Mouse (Mus musculus) midbrain, postnatal 0 days (tissue): ENCODE results near the gene Dmrta2. TPM values are rescaled to one million over a fixed set of nuclear protein-coding genes. Genes with fewer than 3 reads are reported as not detected.

Experiments
- ATAC-seq: fragments of 200-750 bp; cut with Nextera tagmentation; 2 replicates; pipeline ENCODE4 v1.8.0; 2017; ENCODE audit warnings: moderate number of reproducible peaks, mild to moderate bottlenecking, moderate TSS enrichment, moderate library complexity; ENCODE audit not compliant: low FRiP score
- DNase-seq: peaks from one replicate; pipeline ENCODE4 v3.0.0-alpha.2; 2015; ENCODE audit warnings: low spot score
- H3K27ac ChIP-seq: fragments of 300-500 bp; sonication (generic); 2 replicates; pipeline ENCODE4 v1.5.1; 2014; ENCODE audit warnings: low read depth, mild to moderate bottlenecking, low read length, mixed read lengths
- H3K27me3 ChIP-seq: fragments of 300-500 bp; sonication (generic); 2 replicates; pipeline ENCODE4 v1.6.1; 2014; ENCODE audit warnings: low read length, control low read depth, mixed read lengths; ENCODE audit not compliant: insufficient read depth
- H3K36me3 ChIP-seq: fragments of 300-500 bp; sonication (generic); 2 replicates; pipeline ENCODE4 v1.6.1; 2014; ENCODE audit warnings: low read length, control low read depth, mixed read lengths; ENCODE audit not compliant: insufficient read depth
- H3K4me1 ChIP-seq: fragments of 300-500 bp; sonication (generic); 2 replicates; pipeline ENCODE4 v1.6.1; 2014; ENCODE audit warnings: mild to moderate bottlenecking, control low read depth, antibody characterized with exemption, low read length, mixed read lengths; ENCODE audit not compliant: insufficient read depth
- H3K4me2 ChIP-seq: fragments of 300-500 bp; sonication (generic); 2 replicates; pipeline ENCODE4 v1.6.1; 2014; ENCODE audit warnings: low read depth, mild to moderate bottlenecking, low read length, mixed read lengths; ENCODE audit not compliant: poor library complexity, severe bottlenecking
- H3K4me3 ChIP-seq: fragments of 300-500 bp; sonication (generic); 2 replicates; pipeline ENCODE4 v1.5.1; 2014; ENCODE audit warnings: low read depth, mild to moderate bottlenecking, low read length, moderate library complexity
- H3K9ac ChIP-seq: fragments of 300-500 bp; sonication (generic); replicated peaks from 2 replicates; pipeline ENCODE4 v1.6.1; 2014; ENCODE audit warnings: mild to moderate bottlenecking, low read length, moderate library complexity, mixed read lengths; ENCODE audit not compliant: poor library complexity, severe bottlenecking
- H3K9me3 ChIP-seq: fragments of 300-500 bp; sonication (generic); 2 replicates; pipeline ENCODE4 v1.6.1; 2016; ENCODE audit warnings: low read length, control low read depth
- CTCF ChIP-seq: IDR thresholded peaks from 2 replicates; pipeline ENCODE4 v1.5.1; 2016; ENCODE audit warnings: antibody characterized with exemption, mild to moderate bottlenecking
- WGBS: fragments of 180-500 bp; shearing (Covaris S2); extraction: QIAGEN DNeasy Blood & Tissue Kit; methylation state at CpG from one replicate; pipeline ENCODE4 v1.1.7; 2014; 5-methylcytosine and 5-hydroxymethylcytosine counted together
- polyA plus RNA-seq: library from polyadenylated mRNA; unstranded; fragments of >200 nt; fragmentation: Nextera tagmentation; extraction: Ambion mirVana; gene quantifications from 2 replicates; pipeline ENCODE4 v1.2.1, GENCODE M21; 2015
- total RNA-seq: library from RNA; depleted of rRNA; stranded (reverse); fragments of >200 nt; gene quantifications from 2 replicates; pipeline ENCODE4 v1.2.3, GENCODE M21; 2014; rRNA removed

The Dmrta2 gene
- 1.4 and 3.7 TPM in 2 replicates for total RNA-seq
- polyA plus RNA-seq = 0.43 and 0.44 TPM in 2 replicates

- no peak for TF ChIP-seq CTCF
- under 1% methylated on average over 62 of the region's 64 CpGs for WGBS
- ATAC-seq = peak; percentile 36
Measured at GRCm38 (mm10) chr4:109977148-109978067, at the start of gene Dmrta2. TSS of gene Dmrta2 (plus strand) at chr4:109978053.

DNA sequence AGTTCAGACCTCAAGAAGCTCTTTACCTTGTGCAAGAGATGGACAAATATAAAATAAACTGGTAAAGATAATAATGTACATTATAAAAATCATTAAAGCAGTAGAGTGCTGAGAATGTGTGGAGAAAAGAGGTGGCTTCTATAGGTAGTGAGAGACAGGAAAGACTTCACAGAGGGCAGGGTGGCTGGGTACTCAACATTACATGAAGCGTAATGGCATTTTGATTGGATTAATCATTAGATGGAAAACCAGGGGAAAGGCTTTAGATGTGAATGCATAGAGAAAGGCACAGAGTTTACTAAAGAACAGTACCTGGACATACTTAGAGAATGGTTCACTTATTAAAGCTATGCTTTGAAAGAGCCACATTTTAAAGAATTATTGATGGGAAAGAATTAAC, 48.8 kb upstream of the Dmrta2 start:
- Histone ChIP-seq H3K27ac (no peak overlapping the region), H3K4me3 (no peak overlapping the region), H3K4me1 (no peaks in the 10 kb centered on the region), H3K9me3 (no peaks in the 10 kb centered on the region), H3K36me3 (no peaks in the 10 kb centered on the region), H3K27me3 (no peaks in the 10 kb centered on the region), H3K9ac (no peak overlapping the region), H3K4me2 (no peak overlapping the region)
- ATAC-seq (no peak), DNase-seq (no peak)
- TF ChIP-seq CTCF = no peak
- 94% methylated on average over 1 of the region's 1 CpGs for WGBS

More at GRCm38 (mm10) chr4:109977148-109978067, at the start of gene Dmrta2:
- peak; percentile 39 for DNase-seq
- Histone ChIP-seq H3K27me3 (peaks cover 90% of the 10 kb centered on the region), H3K4me1 (no peaks in the 10 kb centered on the region), H3K27ac (no peak within 1 kb of the TSS), H3K4me3 (peak within 1 kb of the TSS; percentile 17), H3K4me2 (peak within 1 kb of the TSS; percentile 32), H3K9me3 (no peaks in the 10 kb centered on the region), H3K36me3 (no peaks in the 10 kb centered on the region), H3K9ac (no peak within 1 kb of the TSS)

DNA sequence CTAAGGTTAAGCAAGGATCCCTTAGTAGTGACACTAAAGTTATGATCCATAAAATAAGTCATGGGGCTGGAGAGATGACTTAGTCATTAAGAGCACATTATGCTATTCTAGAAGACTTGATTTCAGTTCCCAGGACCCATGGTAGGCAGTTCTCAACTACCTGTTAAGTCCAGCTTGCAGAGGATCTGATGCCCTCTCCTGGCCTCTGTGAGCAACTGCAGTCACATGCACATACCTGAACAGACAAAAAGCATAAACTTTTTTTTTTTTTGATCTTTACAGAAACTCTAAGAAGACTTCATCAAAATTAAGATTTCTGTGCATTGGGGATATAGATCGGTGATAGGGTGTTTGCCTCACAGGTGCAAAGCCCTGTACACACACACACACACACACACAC, 47.4 kb upstream of the Dmrta2 start:
- Histone ChIP-seq H3K27me3 (no peaks in the 10 kb centered on the region), H3K36me3 (0 out of 2 replicates have a peak, but pooled peaks cover 2% of the 10 kb centered on the region), H3K27ac (no peak overlapping the region), H3K4me3 (no peak overlapping the region), H3K9me3 (no peaks in the 10 kb centered on the region), H3K4me2 (no peak overlapping the region), H3K9ac (no peak overlapping the region), H3K4me1 (no peaks in the 10 kb centered on the region)
- DNase-seq = no peak
- ATAC-seq = no peak
- peak; percentile 32 for TF ChIP-seq CTCF
- 100% methylated on average over 1 of the region's 1 CpGs for WGBS

DNA sequence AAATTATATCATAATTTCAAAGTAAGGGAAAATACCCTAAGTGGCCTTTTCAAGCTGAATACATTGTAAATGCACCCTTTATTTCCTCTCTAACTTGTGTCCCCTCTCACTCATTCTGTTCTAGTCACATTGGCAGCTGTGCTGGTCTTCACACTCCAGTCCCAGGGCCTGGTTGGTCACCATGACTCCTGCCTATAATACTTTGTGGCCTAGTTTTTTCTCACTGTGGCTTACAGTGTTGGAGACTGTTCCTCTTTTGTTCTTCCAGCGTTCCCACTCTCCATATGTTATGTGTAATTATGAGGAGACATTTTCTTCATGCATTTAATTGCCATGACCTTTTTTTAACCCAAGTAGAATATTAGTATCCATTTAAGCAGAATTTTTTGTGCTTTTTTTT, 46.9 kb upstream of the Dmrta2 start:
- ATAC-seq = no peak
- no peak for TF ChIP-seq CTCF
- Histone ChIP-seq H3K27me3 (no peaks in the 10 kb centered on the region), H3K4me1 (no peaks in the 10 kb centered on the region), H3K4me2 (no peak overlapping the region), H3K36me3 (0 out of 2 replicates have a peak, but pooled peaks cover 4% of the 10 kb centered on the region), H3K27ac (no peak overlapping the region), H3K9ac (no peak overlapping the region), H3K9me3 (no peaks in the 10 kb centered on the region), H3K4me3 (no peak overlapping the region)
- 89% methylated on average over 1 of the region's 1 CpGs for WGBS
- DNase-seq = no peak

GRCm38 (mm10) chr4:109936557-109936956, 41.3 kb upstream of the Dmrta2 start:
- Histone ChIP-seq H3K9ac (no peak overlapping the region), H3K9me3 (no peaks in the 10 kb centered on the region), H3K27me3 (no peaks in the 10 kb centered on the region), H3K36me3 (0 out of 2 replicates have a peak, but pooled peaks cover 4% of the 10 kb centered on the region), H3K4me3 (no peak overlapping the region), H3K4me1 (no peaks in the 10 kb centered on the region), H3K27ac (no peak overlapping the region), H3K4me2 (no peak overlapping the region)
- TF ChIP-seq CTCF = no peak
- DNase-seq (no peak), ATAC-seq (no peak)
- WGBS = 94% methylated on average over 3 of the region's 3 CpGs

DNA sequence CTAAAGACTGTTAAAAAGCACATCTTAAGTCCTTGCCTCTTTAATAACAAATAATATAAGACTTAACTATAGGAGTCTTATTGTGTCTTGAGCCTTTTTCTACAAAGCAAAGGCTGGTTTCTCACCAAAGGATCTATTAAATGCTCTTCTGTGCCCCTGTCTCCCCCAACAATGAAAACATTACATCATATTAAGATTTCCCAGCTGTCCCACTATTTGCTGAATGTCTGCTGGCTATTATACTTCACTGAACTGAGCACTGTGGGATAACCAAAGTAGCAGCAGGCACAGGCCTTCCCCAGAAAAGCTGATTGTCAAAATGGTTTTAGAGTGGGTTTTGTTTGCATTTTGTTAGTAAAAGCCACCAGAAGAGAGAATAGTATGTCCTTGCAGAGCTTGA, 38.6 kb upstream of the Dmrta2 start:
- Histone ChIP-seq H3K27ac (no peak overlapping the region), H3K36me3 (0 out of 2 replicates have a peak, but pooled peaks cover 4% of the 10 kb centered on the region), H3K27me3 (no peaks in the 10 kb centered on the region), H3K4me1 (no peaks in the 10 kb centered on the region), H3K4me3 (no peak overlapping the region), H3K9ac (no peak overlapping the region), H3K4me2 (no peak overlapping the region), H3K9me3 (no peaks in the 10 kb centered on the region)
- TF ChIP-seq CTCF = no peak
- DNase-seq (no peak), ATAC-seq (no peak)
